Mouse (Mus musculus) bone marrow macrophage, adult 2 months (primary cell): ENCODE results near the gene Sema4f.

Source experiments
- CTCF ChIP-seq: IDR thresholded peaks from 2 replicates; pipeline ENCODE4 v1.5.1; 2012; ENCODE audit warnings: low read depth, mild to moderate bottlenecking, low read length, moderate library complexity
- POLR2A ChIP-seq: IDR thresholded peaks from 2 replicates; pipeline ENCODE4 v1.6.1; 2012; ENCODE audit warnings: mild to moderate bottlenecking, low read depth, low read length, borderline replicate concordance

DNA sequence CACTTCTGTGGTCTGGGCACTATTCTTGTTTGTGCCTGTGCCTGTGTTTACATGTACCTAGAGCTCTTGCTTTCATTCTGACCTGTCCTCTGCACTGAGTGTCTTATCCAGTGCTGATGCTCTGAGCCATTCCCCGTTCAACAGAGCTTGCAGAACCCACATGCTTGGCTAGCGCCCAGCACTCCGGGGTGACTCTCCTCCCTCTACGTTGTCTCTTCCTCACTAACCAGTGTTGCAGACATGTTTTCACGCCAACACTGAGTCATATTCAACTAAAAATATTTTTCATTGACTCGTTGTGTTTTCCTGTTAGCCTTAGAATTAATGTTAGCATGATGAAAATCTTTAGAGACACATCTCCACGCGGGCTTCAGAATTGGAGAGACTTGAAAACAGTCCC is 31.5 kb downstream of the Sema4f start:
- TF ChIP-seq POLR2A (no peak), CTCF (no peak)
